Mouse (Mus musculus): ENCODE measurements at regions not wholly inside any gene's neighbourhood (a gene's known extent, or its start where the extent isn't known, plus 50 kb on each side); places are given as distances from the start of the nearest gene placed in this dataset.

GRCm38 (mm10) chr13:99748128-99748527, 152.8 kb downstream of the Cartpt start:
- Histone ChIP-seq H3K4me1 (peaks cover 21% of the 10 kb centered on the region), H3K27ac (no peak overlapping the region), H3K4me2 (replicated peaks) (no peak overlapping the region), H3K36me3 (no peaks in the 10 kb centered on the region), H3K4me3 (no peak overlapping the region), H3K9me3 (replicated peaks) (no peaks in the 10 kb centered on the region), H3K27me3 (no peaks in the 10 kb centered on the region), H3K9ac (no peak overlapping the region)
- ATAC-seq (ENCODE audit: low FRiP score), result no peak
- WGBS, result 89% methylated on average over 9 of the region's 9 CpGs

GRCm38 (mm10) chr13:99745526-99745925, 155.4 kb downstream of the Cartpt start:
- Histone ChIP-seq H3K9me3 (replicated peaks) (no peaks in the 10 kb centered on the region), H3K36me3 (no peaks in the 10 kb centered on the region), H3K4me2 (replicated peaks) (no peak overlapping the region), H3K27ac (no peak overlapping the region), H3K4me3 (no peak overlapping the region), H3K27me3 (no peaks in the 10 kb centered on the region), H3K4me1 (peaks cover 29% of the 10 kb centered on the region), H3K9ac (no peak overlapping the region)
- ATAC-seq (ENCODE audit: low FRiP score), result no peak
- WGBS, result 82% methylated on average over 6 of the region's 6 CpGs

GRCm38 (mm10) chr13:99744790-99745120, 156.1 kb downstream of the Cartpt start:
- 58% methylated on average over 7 of the region's 7 CpGs for WGBS
- Histone ChIP-seq H3K4me3 (no peak overlapping the region), H3K4me2 (replicated peaks) (no peak overlapping the region), H3K36me3 (no peaks in the 10 kb centered on the region), H3K27ac (peak overlapping the region; percentile 40; the same call in 1 of the 2 replicates), H3K27me3 (no peaks in the 10 kb centered on the region), H3K9me3 (replicated peaks) (no peaks in the 10 kb centered on the region), H3K4me1 (peaks cover 29% of the 10 kb centered on the region), H3K9ac (no peak overlapping the region)
- peak; percentile 42; the same call in 1 of the 2 replicates for ATAC-seq (ENCODE audit: low FRiP score)

GRCm38 (mm10) chr13:99743952-99744789, 156.7 kb downstream of the Cartpt start:
- no peak overlapping the region for H3K9ac ChIP-seq
- no peak overlapping the region for H3K4me2 ChIP-seq (replicated peaks)
- H3K4me3 ChIP-seq, result no peak overlapping the region
- ATAC-seq (ENCODE audit: low FRiP score), result peak; percentile 27; the same call in 1 of the 2 replicates
- H3K36me3 ChIP-seq, result no peaks in the 10 kb centered on the region
- no peaks in the 10 kb centered on the region for H3K9me3 ChIP-seq (replicated peaks)
- peaks cover 29% of the 10 kb centered on the region for H3K4me1 ChIP-seq
- H3K27ac ChIP-seq, result peak overlapping the region; percentile 60; the same call in 1 of the 2 replicates
- no peaks in the 10 kb centered on the region for H3K27me3 ChIP-seq
- 32% methylated on average over 8 of the region's 8 CpGs for WGBS

- H3K9me3 ChIP-seq (replicated peaks), result no peaks in the 10 kb centered on the region
- 51% methylated on average over 2 of the region's 2 CpGs for WGBS
- no peak overlapping the region for H3K9ac ChIP-seq
- H3K27ac ChIP-seq, result no peak overlapping the region
- peaks cover 29% of the 10 kb centered on the region for H3K4me1 ChIP-seq
- H3K27me3 ChIP-seq, result no peaks in the 10 kb centered on the region
- no peak overlapping the region for H3K4me2 ChIP-seq (replicated peaks)
- ATAC-seq (ENCODE audit: low FRiP score), result no peak
- no peaks in the 10 kb centered on the region for H3K36me3 ChIP-seq
- H3K4me3 ChIP-seq, result no peak overlapping the region
Observed at GRCm38 (mm10) chr13:99742507-99742906, 158.4 kb downstream of the Cartpt start.

GRCm38 (mm10) chr13:99741981-99742380, 158.9 kb downstream of the Cartpt start:
- no peak overlapping the region for H3K4me3 ChIP-seq
- H3K9ac ChIP-seq, result no peak overlapping the region
- peaks cover 29% of the 10 kb centered on the region for H3K4me1 ChIP-seq
- ATAC-seq (ENCODE audit: low FRiP score), result no peak
- H3K27ac ChIP-seq, result no peak overlapping the region; the same call in 1 of the 2 replicates
- WGBS, result 75% methylated on average over 2 of the region's 2 CpGs
- no peaks in the 10 kb centered on the region for H3K27me3 ChIP-seq
- no peak overlapping the region for H3K4me2 ChIP-seq (replicated peaks)
- no peaks in the 10 kb centered on the region for H3K9me3 ChIP-seq (replicated peaks)
- H3K36me3 ChIP-seq, result no peaks in the 10 kb centered on the region

GRCm38 (mm10) chr13:99739420-99739819, 161.5 kb downstream of the Cartpt start:
- Histone ChIP-seq H3K9me3 (replicated peaks) (no peaks in the 10 kb centered on the region), H3K36me3 (no peaks in the 10 kb centered on the region), H3K27ac (no peak overlapping the region), H3K27me3 (no peaks in the 10 kb centered on the region), H3K4me2 (replicated peaks) (no peak overlapping the region), H3K4me1 (peaks cover 19% of the 10 kb centered on the region), H3K9ac (no peak overlapping the region), H3K4me3 (no peak overlapping the region)
- 87% methylated on average over 1 of the region's 1 CpGs for WGBS
- ATAC-seq (ENCODE audit: low FRiP score), result no peak

GRCm38 (mm10) chr13:99737271-99737670, 163.6 kb downstream of the Cartpt start:
- WGBS, result 81% methylated on average over 3 of the region's 3 CpGs
- no peak overlapping the region for H3K9ac ChIP-seq
- H3K4me2 ChIP-seq (replicated peaks), result no peak overlapping the region
- no peak overlapping the region for H3K4me3 ChIP-seq
- H3K36me3 ChIP-seq, result no peaks in the 10 kb centered on the region
- H3K9me3 ChIP-seq (replicated peaks), result no peaks in the 10 kb centered on the region
- no peaks in the 10 kb centered on the region for H3K27me3 ChIP-seq
- no peak for ATAC-seq (ENCODE audit: low FRiP score)
- no peak overlapping the region for H3K27ac ChIP-seq
- H3K4me1 ChIP-seq, result peaks cover 5% of the 10 kb centered on the region

- H3K27ac ChIP-seq, result no peak overlapping the region
- no peak overlapping the region for H3K4me2 ChIP-seq (replicated peaks)
- peaks cover 14% of the 10 kb centered on the region for H3K4me1 ChIP-seq
- no peak overlapping the region for H3K4me3 ChIP-seq
- ATAC-seq (ENCODE audit: low FRiP score), result no peak; the same call in 1 of the 2 replicates
- no peaks in the 10 kb centered on the region for H3K27me3 ChIP-seq
- H3K9me3 ChIP-seq (replicated peaks), result no peaks in the 10 kb centered on the region
- H3K9ac ChIP-seq, result no peak overlapping the region
- H3K36me3 ChIP-seq, result no peaks in the 10 kb centered on the region
- 48% methylated on average over 5 of the region's 5 CpGs for WGBS
Observed at GRCm38 (mm10) chr13:99729145-99729544, 171.7 kb downstream of the Cartpt start.

GRCm38 (mm10) chr13:99724245-99724644, 176.6 kb downstream of the Cartpt start:
- H3K27me3 ChIP-seq, result no peaks in the 10 kb centered on the region
- 49% methylated on average over 7 of the region's 7 CpGs for WGBS
- no peaks in the 10 kb centered on the region for H3K9me3 ChIP-seq (replicated peaks)
- H3K9ac ChIP-seq, result 0 out of 2 replicates have a peak overlapping the region, but pooled peaks have one; percentile 23
- H3K4me2 ChIP-seq (replicated peaks), result no peak overlapping the region; the same call in 1 of the 2 replicates
- peaks cover 19% of the 10 kb centered on the region for H3K4me1 ChIP-seq
- ATAC-seq (ENCODE audit: low FRiP score), result peak; percentile 67
- H3K27ac ChIP-seq, result peak overlapping the region; percentile 83
- no peak overlapping the region for H3K4me3 ChIP-seq
- no peaks in the 10 kb centered on the region for H3K36me3 ChIP-seq

GRCm38 (mm10) chr13:99723237-99723981, 177.5 kb downstream of the Cartpt start:
- peak overlapping the region; percentile 83 for H3K27ac ChIP-seq
- peaks cover 14% of the 10 kb centered on the region for H3K4me1 ChIP-seq
- peak; percentile 52; the same call in 1 of the 2 replicates for ATAC-seq (ENCODE audit: low FRiP score)
- H3K27me3 ChIP-seq, result no peaks in the 10 kb centered on the region
- 50% methylated on average over 5 of the region's 5 CpGs for WGBS
- no peaks in the 10 kb centered on the region for H3K9me3 ChIP-seq (replicated peaks)
- no peak overlapping the region for H3K9ac ChIP-seq
- H3K4me3 ChIP-seq, result no peak overlapping the region
- H3K36me3 ChIP-seq, result no peaks in the 10 kb centered on the region
- H3K4me2 ChIP-seq (replicated peaks), result no peak overlapping the region

- Histone ChIP-seq H3K9ac (no peak overlapping the region), H3K4me2 (replicated peaks) (no peak overlapping the region), H3K27ac (no peak overlapping the region), H3K4me1 (peaks cover 14% of the 10 kb centered on the region), H3K4me3 (no peak overlapping the region), H3K9me3 (replicated peaks) (no peaks in the 10 kb centered on the region), H3K27me3 (no peaks in the 10 kb centered on the region), H3K36me3 (no peaks in the 10 kb centered on the region)
- no peak for ATAC-seq (ENCODE audit: low FRiP score)
- 80% methylated on average over 3 of the region's 3 CpGs for WGBS
Observed at GRCm38 (mm10) chr13:99720566-99720965, 180.3 kb downstream of the Cartpt start.
